Mouse (Mus musculus): ENCODE data around the gene Mrpl38.
"Not testable (repeated sequence)": the region's sequence is repeated elsewhere in the genome, so short reads cannot be mapped to it uniquely, and the experiment has no call there.

Gene Mrpl38

GRCm38 (mm10) chr11:116096213-116097108 is 42.2 kb downstream of the Mrpl38 start:
- DNase-seq (ENCODE audit: inconsistent age in 2 of 2, low spot score in 1 of 2), result peak in 1 of 2 experiments; percentile 45

DNA sequence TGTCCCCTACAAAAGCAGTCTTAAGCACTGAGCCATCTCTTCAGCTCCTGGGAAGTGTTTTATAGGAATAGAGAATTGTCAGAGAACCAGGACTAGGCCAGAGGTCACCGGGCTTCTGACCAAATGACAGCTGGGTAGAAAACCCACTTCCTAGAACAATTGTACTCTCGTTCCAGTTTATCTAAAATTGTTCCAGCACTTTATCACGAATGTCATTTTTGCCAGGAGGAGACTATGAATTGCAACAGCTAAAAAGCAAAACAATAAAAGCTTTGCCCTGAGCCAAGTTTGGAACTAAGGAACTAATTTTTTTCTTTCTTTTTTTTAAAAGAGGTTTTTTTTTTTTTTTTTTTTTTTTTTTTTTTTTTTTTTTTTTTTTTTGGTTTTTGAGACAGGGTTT is 43.1 kb downstream of the Mrpl38 start:
- DNase-seq (ENCODE audit: inconsistent age in 2 of 2, low spot score in 1 of 2), result peak; percentile 73 to 91

GRCm38 (mm10) chr11:116093771-116094565 is 44.7 kb downstream of the Mrpl38 start:
- DNase-seq (ENCODE audit: inconsistent age in 2 of 2, low spot score in 1 of 2), result peak in 1 of 2 experiments; percentile 82

GRCm38 (mm10) chr11:116092959-116093358 is 45.7 kb downstream of the Mrpl38 start:
- not testable (repeated sequence) for DNase-seq (ENCODE audit: inconsistent age in 2 of 2, low spot score in 1 of 2)

DNA sequence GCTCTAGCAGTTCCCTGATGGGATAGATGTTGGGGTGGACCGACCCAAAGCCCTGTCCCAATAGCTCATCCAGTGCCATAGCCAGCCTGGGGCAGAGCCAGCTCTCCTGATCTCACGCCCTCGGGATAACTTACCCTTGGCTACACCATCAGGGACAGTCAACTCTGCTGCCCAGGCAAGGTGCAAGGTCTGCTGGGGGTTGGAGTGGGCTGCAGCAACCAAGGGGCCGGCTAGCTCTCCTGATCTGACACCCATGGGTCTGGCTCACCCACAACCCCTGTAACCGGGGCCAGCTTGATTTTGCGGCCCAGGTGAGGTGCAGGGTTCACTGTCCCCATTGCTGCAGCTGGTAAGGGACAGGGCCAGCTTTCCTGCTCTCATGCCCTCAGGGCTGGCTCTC is 47.1 kb downstream of the Mrpl38 start:
- no peak for DNase-seq (ENCODE audit: inconsistent age in 2 of 2, low spot score in 1 of 2)

DNA sequence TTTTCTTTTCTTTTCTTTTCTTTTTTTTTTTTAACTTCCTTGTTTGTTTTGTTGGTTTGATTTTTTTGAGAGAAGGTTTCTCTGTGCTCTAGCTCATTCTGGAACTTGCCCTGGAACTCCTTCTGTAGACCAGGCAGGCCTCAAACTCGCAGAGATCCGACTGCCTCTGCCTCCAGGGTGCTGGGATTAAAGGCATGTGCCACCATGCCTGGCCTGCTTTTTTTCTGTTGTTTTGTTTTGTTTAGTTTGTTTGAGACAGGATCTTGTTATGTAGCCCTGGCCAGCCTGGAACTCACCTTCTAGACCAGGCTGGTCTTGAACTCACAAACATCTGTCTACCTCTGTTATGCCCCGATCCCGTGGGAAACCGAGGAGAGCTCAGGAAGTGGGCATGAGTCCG is 49.1 kb downstream of the Mrpl38 start:
- DNase-seq (ENCODE audit: inconsistent age in 2 of 2, low spot score in 1 of 2), result no peak

- DNase-seq (ENCODE audit: inconsistent age in 2 of 2, low spot score in 1 of 2), result peak in 1 of 2 experiments; percentile 48
These were observed 49.8 kb downstream of the Mrpl38 start for GRCm38 (mm10) chr11:116088741-116089394.

- peak in 1 of 2 experiments; percentile 39 for DNase-seq (ENCODE audit: inconsistent age in 2 of 2, low spot score in 1 of 2)
These were observed 50.5 kb downstream of the Mrpl38 start for GRCm38 (mm10) chr11:116088188-116088587.

GRCm38 (mm10) chr11:116087194-116088130 is 51.2 kb downstream of the Mrpl38 start:
- peak; percentile 89 to 97 for DNase-seq (ENCODE audit: inconsistent age in 2 of 2, low spot score in 1 of 2)

DNA sequence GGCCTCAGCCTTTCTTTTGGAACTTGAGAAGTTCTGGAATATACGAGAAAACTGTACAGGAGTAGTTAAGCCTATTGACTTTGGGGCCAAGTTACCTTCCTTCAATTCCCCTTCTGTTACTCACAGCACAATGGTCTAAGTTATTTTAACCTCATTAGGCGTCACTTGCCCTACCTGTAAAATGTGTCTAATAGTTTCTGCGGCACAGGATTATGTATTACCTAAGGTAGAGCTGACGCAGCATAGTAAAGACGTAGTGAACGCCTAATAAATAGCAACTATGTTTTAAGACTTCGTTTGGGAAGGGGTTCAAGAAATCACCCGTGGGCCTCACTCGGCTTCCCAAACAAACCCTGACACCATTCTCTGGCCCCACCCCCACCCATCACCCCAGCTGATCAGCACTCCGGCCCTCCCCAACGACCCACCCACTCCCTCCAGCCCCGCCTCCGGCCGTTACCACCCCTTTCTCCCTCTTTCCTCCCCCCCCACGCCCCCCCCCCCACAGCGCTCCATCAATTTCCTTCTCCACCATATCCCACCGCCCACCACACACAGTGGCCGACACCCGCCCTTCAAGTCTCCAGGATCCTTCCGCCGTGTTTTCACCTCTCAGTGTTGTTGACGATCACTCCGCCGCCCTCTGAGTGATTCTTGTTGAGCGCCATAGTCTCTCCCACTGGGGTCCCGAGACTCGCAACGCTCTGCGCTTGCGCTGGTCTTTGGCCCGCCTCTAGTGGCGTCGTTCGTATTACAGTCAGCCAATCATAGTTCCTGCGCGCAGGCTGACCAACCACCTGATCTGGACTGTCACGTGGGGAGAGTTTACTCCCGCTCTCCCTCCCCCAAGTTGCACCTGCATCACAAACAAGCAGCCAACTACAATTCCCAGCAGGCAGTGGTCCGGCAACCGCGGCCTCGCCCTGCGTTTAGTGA is 52.1 kb downstream of the Mrpl38 start, which contains the start of gene Wbp2:
Wbp2 (minus strand) TSS at position 738 of the 936 bp plus-strand sequence.
- peak; percentile 98 to 99 for DNase-seq (ENCODE audit: inconsistent age in 2 of 2, low spot score in 1 of 2)

- no peak for DNase-seq (ENCODE audit: inconsistent age in 2 of 2, low spot score in 1 of 2)
These were observed 54.5 kb downstream of the Mrpl38 start for GRCm38 (mm10) chr11:116084166-116084565.

DNA sequence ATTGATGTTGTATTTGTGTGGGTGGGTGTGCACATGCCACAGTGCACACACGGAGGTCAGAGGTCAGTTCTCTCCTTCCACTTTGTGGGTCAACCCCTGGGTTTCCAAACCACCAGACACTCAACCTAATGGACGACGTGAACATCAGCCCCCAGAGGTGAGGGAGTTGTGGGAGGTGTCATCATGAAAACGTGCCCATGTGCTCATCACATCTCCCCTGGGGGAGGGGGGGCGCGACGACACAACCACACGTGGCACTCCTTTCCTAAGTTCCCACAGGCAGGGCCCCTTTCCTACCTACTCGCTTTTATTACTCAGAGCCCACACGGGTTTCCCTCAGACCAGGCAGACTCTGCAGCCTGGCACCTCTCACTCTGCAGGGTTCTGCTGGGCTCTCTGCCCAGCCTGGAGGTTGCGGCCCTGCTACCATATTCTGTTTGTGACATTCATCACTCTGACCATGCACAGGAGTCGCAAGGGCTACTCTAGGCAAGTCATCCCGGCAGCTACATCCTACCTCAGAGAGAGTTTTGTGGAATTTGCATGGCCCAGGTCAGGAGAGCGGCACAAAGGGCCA is 55.5 kb downstream of the Mrpl38 start:
- DNase-seq (ENCODE audit: inconsistent age in 2 of 2, low spot score in 1 of 2), result no peak

All from adrenal gland, adult (tissue).